Mouse (Mus musculus) hindbrain, embryonic 15.5 days (tissue): ENCODE measurements around the gene Sctr. TPM values are rescaled to one million over a fixed set of nuclear protein-coding genes. Genes with fewer than 3 reads are reported as not detected.
"Not testable (repeated sequence)": the region's sequence is repeated elsewhere in the genome, so short reads cannot be mapped to it uniquely, and the experiment has no call there.

Experiments
- ATAC-seq: fragments of 200-750 bp; cut with Nextera tagmentation; 2 replicates; pipeline ENCODE4 v1.8.0; 2017; ENCODE audit warnings: low read depth, moderate number of reproducible peaks, moderate TSS enrichment; ENCODE audit not compliant: low FRiP score
- H3K27ac ChIP-seq: fragments of 300-500 bp; sonication (generic); replicated peaks from 2 replicates; pipeline ENCODE4 v1.5.1; 2015; ENCODE audit warnings: mild to moderate bottlenecking, inconsistent platforms
- H3K27me3 ChIP-seq: fragments of 300-500 bp; sonication (generic); 2 replicates; pipeline ENCODE4 v1.6.1; 2015; ENCODE audit warnings: control low read depth, inconsistent platforms
- H3K36me3 ChIP-seq: fragments of 300-500 bp; sonication (generic); 2 replicates; pipeline ENCODE4 v1.6.1; 2015; ENCODE audit warnings: control low read depth, inconsistent platforms
- H3K4me1 ChIP-seq: fragments of 300-500 bp; sonication (generic); replicated peaks from 2 replicates; pipeline ENCODE4 v1.6.1; 2015; ENCODE audit warnings: control low read depth, inconsistent platforms
- H3K4me2 ChIP-seq: fragments of 300-500 bp; sonication (generic); 2 replicates; pipeline ENCODE4 v1.6.1; 2015; ENCODE audit warnings: moderate library complexity, mild to moderate bottlenecking, inconsistent platforms
- H3K4me3 ChIP-seq: fragments of 300-500 bp; sonication (generic); 2 replicates; pipeline ENCODE4 v1.5.1; 2015; ENCODE audit warnings: mild to moderate bottlenecking, inconsistent platforms
- H3K9ac ChIP-seq: fragments of 300-500 bp; sonication (generic); 2 replicates; pipeline ENCODE4 v1.6.1; 2015; ENCODE audit warnings: inconsistent platforms
- H3K9me3 ChIP-seq: fragments of 300-500 bp; sonication (generic); 2 replicates; pipeline ENCODE4 v1.6.1; 2016; ENCODE audit warnings: control low read depth, inconsistent platforms
- WGBS: fragments of 180-500 bp; shearing (Covaris S2); methylation state at CpG from one replicate; pipeline ENCODE4 v1.1.7; 2015; 5-methylcytosine and 5-hydroxymethylcytosine counted together
- polyA plus RNA-seq: library from polyadenylated mRNA; unstranded; fragments of >200 nt; fragmentation: Nextera tagmentation; extraction: Ambion mirVana; gene quantifications from 2 replicates; pipeline ENCODE4 v1.2.1, GENCODE M21; 2015

Sctr gene
- polyA plus RNA-seq, 1 experiment from 2014 or later: 0.82 TPM

- Histone ChIP-seq H3K4me1 (peaks cover 19% of the 10 kb centered on the region), H3K9ac (no peak overlapping the region), H3K4me3 (no peak overlapping the region), H3K36me3 (no peaks in the 10 kb centered on the region), H3K27ac (no peak overlapping the region), H3K27me3 (peaks cover 34% of the 10 kb centered on the region), H3K4me2 (no peak overlapping the region), H3K9me3 (no peaks in the 10 kb centered on the region)
- no peak for ATAC-seq
- WGBS: 75% methylated on average over 4 of the region's 4 CpGs
These were observed 68.2 kb downstream of the Sctr start for GRCm38 (mm10) chr1:120074931-120075330.

GRCm38 (mm10) chr1:120075507-120075906, 68.8 kb downstream of the Sctr start:
- Histone ChIP-seq H3K4me2 (no peak overlapping the region), H3K9ac (no peak overlapping the region), H3K4me3 (no peak overlapping the region), H3K9me3 (no peaks in the 10 kb centered on the region), H3K27ac (no peak overlapping the region), H3K27me3 (peaks cover 34% of the 10 kb centered on the region), H3K36me3 (no peaks in the 10 kb centered on the region), H3K4me1 (peaks cover 19% of the 10 kb centered on the region)
- ATAC-seq: no peak
- WGBS: 77% methylated on average over 5 of the region's 5 CpGs

- Histone ChIP-seq H3K4me2 (no peak overlapping the region), H3K4me1 (peaks cover 15% of the 10 kb centered on the region), H3K27me3 (peaks cover 21% of the 10 kb centered on the region)
These were observed 71.2 kb downstream of the Sctr start for GRCm38 (mm10) chr1:120077746-120078410.

GRCm38 (mm10) chr1:120080632-120081031, 73.9 kb downstream of the Sctr start:
- ATAC-seq: no peak
- no peaks in the 10 kb centered on the region for H3K4me1 ChIP-seq
- H3K9ac ChIP-seq: no peak overlapping the region
- H3K4me3 ChIP-seq: no peak overlapping the region
- H3K9me3 ChIP-seq: no peaks in the 10 kb centered on the region
- no peaks in the 10 kb centered on the region for H3K27me3 ChIP-seq
- H3K27ac ChIP-seq: no peak overlapping the region
- WGBS: 92% methylated on average over 1 of the region's 1 CpGs
- H3K4me2 ChIP-seq: no peak overlapping the region
- H3K36me3 ChIP-seq: no peaks in the 10 kb centered on the region

More at GRCm38 (mm10) chr1:120077746-120078410, 71.2 kb downstream of the Sctr start:
- Histone ChIP-seq H3K36me3 (no peaks in the 10 kb centered on the region), H3K4me3 (no peak overlapping the region), H3K27ac (no peak overlapping the region), H3K9me3 (no peaks in the 10 kb centered on the region), H3K9ac (no peak overlapping the region)
- 16% methylated on average over 9 of the region's 9 CpGs for WGBS
- ATAC-seq: no peak

- no peaks in the 10 kb centered on the region for H3K27me3 ChIP-seq
- no peak overlapping the region for H3K27ac ChIP-seq
- H3K4me3 ChIP-seq: no peak overlapping the region
- no peak overlapping the region for H3K9ac ChIP-seq
- H3K9me3 ChIP-seq: no peaks in the 10 kb centered on the region
- H3K4me2 ChIP-seq: no peak overlapping the region
- no peaks in the 10 kb centered on the region for H3K36me3 ChIP-seq
- WGBS: 49% methylated on average over 7 of the region's 7 CpGs
- ATAC-seq: no peak
- H3K4me1 ChIP-seq: no peaks in the 10 kb centered on the region
These were observed 76.4 kb downstream of the Sctr start for GRCm38 (mm10) chr1:120082957-120083585.

GRCm38 (mm10) chr1:120083921-120084517, 77.3 kb downstream of the Sctr start:
- WGBS: 69% methylated on average over 5 of the region's 5 CpGs

GRCm38 (mm10) chr1:120085696-120086095, 79.0 kb downstream of the Sctr start:
- 70% methylated on average over 3 of the region's 3 CpGs for WGBS
- ATAC-seq: no peak

More at GRCm38 (mm10) chr1:120083921-120084517, 77.3 kb downstream of the Sctr start:
- H3K36me3 ChIP-seq: no peaks in the 10 kb centered on the region
- no peak overlapping the region for H3K27ac ChIP-seq
- no peaks in the 10 kb centered on the region for H3K27me3 ChIP-seq
- H3K4me2 ChIP-seq: no peak overlapping the region
- H3K9ac ChIP-seq: no peak overlapping the region
- H3K4me3 ChIP-seq: no peak overlapping the region
- no peaks in the 10 kb centered on the region for H3K4me1 ChIP-seq
- ATAC-seq: no peak
- no peaks in the 10 kb centered on the region for H3K9me3 ChIP-seq

GRCm38 (mm10) chr1:120086644-120087043, 80.0 kb downstream of the Sctr start:
- ATAC-seq: no peak
- Histone ChIP-seq H3K36me3 (no peaks in the 10 kb centered on the region), H3K27ac (no peak overlapping the region), H3K27me3 (no peaks in the 10 kb centered on the region), H3K9ac (no peak overlapping the region), H3K9me3 (no peaks in the 10 kb centered on the region), H3K4me2 (no peak overlapping the region), H3K4me1 (no peaks in the 10 kb centered on the region), H3K4me3 (no peak overlapping the region)
- WGBS: 62% methylated on average over 13 of the region's 13 CpGs

More at GRCm38 (mm10) chr1:120085696-120086095, 79.0 kb downstream of the Sctr start:
- H3K4me3 ChIP-seq: no peak overlapping the region
- H3K4me1 ChIP-seq: no peaks in the 10 kb centered on the region
- no peak overlapping the region for H3K27ac ChIP-seq
- no peaks in the 10 kb centered on the region for H3K27me3 ChIP-seq
- no peaks in the 10 kb centered on the region for H3K36me3 ChIP-seq
- no peaks in the 10 kb centered on the region for H3K9me3 ChIP-seq
- H3K9ac ChIP-seq: no peak overlapping the region
- H3K4me2 ChIP-seq: no peak overlapping the region

GRCm38 (mm10) chr1:120089180-120089579, 82.5 kb downstream of the Sctr start:
- no peak for ATAC-seq
- H3K4me2 ChIP-seq: no peak overlapping the region
- H3K27ac ChIP-seq: no peak overlapping the region
- 19% methylated on average over 4 of the region's 5 CpGs for WGBS
- H3K36me3 ChIP-seq: no peaks in the 10 kb centered on the region
- no peak overlapping the region for H3K4me3 ChIP-seq
- H3K9ac ChIP-seq: no peak overlapping the region
- no peaks in the 10 kb centered on the region for H3K27me3 ChIP-seq
- no peaks in the 10 kb centered on the region for H3K9me3 ChIP-seq
- no peaks in the 10 kb centered on the region for H3K4me1 ChIP-seq

GRCm38 (mm10) chr1:120090880-120091570, 84.3 kb downstream of the Sctr start:
- H3K27ac ChIP-seq: no peak overlapping the region
- H3K4me2 ChIP-seq: no peak overlapping the region
- H3K4me3 ChIP-seq: no peak overlapping the region
- no peaks in the 10 kb centered on the region for H3K4me1 ChIP-seq
- WGBS: 91% methylated on average over 8 of the region's 8 CpGs
- no peaks in the 10 kb centered on the region for H3K36me3 ChIP-seq
- no peak overlapping the region for H3K9ac ChIP-seq
- H3K27me3 ChIP-seq: no peaks in the 10 kb centered on the region
- H3K9me3 ChIP-seq: no peaks in the 10 kb centered on the region
- ATAC-seq: no peak

GRCm38 (mm10) chr1:120093482-120094134, 86.9 kb downstream of the Sctr start:
- not testable (repeated sequence) for H3K9ac ChIP-seq, H3K9me3 ChIP-seq, H3K27ac ChIP-seq, H3K4me1 ChIP-seq, H3K27me3 ChIP-seq, H3K4me2 ChIP-seq, H3K36me3 ChIP-seq, H3K4me3 ChIP-seq
- 60% methylated on average over 12 of the region's 14 CpGs for WGBS
- peak; percentile 48; the same call in 1 of the 2 replicates for ATAC-seq
